Mouse (Mus musculus) intestine, embryonic 14.5 days (tissue): ENCODE measurements around the gene Herc4. TPM values are rescaled to one million over a fixed set of nuclear protein-coding genes. Genes with fewer than 3 reads are reported as not detected.

Experiments
- ATAC-seq: fragments of 200-750 bp; cut with Nextera tagmentation; replicated peaks from 2 replicates; pipeline ENCODE4 v1.8.0; 2017; ENCODE audit warnings: low read depth, moderate number of reproducible peaks, moderate TSS enrichment, moderate library complexity; ENCODE audit not compliant: low FRiP score, low TSS enrichment
- DNase-seq: peaks from one replicate; pipeline ENCODE4 v3.0.0-alpha.2; 2018; ENCODE audit warnings: low spot score
- H3K27ac ChIP-seq: fragments of 300-500 bp; sonication (generic); 2 replicates; pipeline ENCODE4 v1.5.1; 2014; ENCODE audit warnings: low read depth, mild to moderate bottlenecking, control low read depth
- H3K27me3 ChIP-seq: fragments of 300-500 bp; sonication (generic); replicated peaks from 2 replicates; pipeline ENCODE4 v1.6.1; 2014; ENCODE audit warnings: low read length, control low read depth; ENCODE audit not compliant: control insufficient read depth, insufficient read depth
- H3K36me3 ChIP-seq: fragments of 300-500 bp; sonication (generic); 2 replicates; pipeline ENCODE4 v1.6.1; 2014; ENCODE audit warnings: low read length, control low read depth; ENCODE audit not compliant: control insufficient read depth, insufficient read depth
- H3K4me1 ChIP-seq: fragments of 300-500 bp; sonication (generic); replicated peaks from 2 replicates; pipeline ENCODE4 v1.6.1; 2014; ENCODE audit warnings: low read length, control low read depth, mixed read lengths; ENCODE audit not compliant: control insufficient read depth, insufficient read depth
- H3K4me2 ChIP-seq: fragments of 300-500 bp; sonication (generic); 2 replicates; pipeline ENCODE4 v1.6.1; 2014; ENCODE audit warnings: low read length
- H3K4me3 ChIP-seq: fragments of 300-500 bp; sonication (generic); 2 replicates; pipeline ENCODE4 v1.5.1; 2014; ENCODE audit warnings: low read depth, low read length, control low read depth, mixed read lengths
- H3K9ac ChIP-seq: fragments of 300-500 bp; sonication (generic); 2 replicates; pipeline ENCODE4 v1.6.1; 2014; ENCODE audit warnings: mild to moderate bottlenecking, low read length
- H3K9me3 ChIP-seq: fragments of 300-500 bp; sonication (generic); 2 replicates; pipeline ENCODE4 v1.6.1; 2016; ENCODE audit warnings: low read length, control low read depth; ENCODE audit not compliant: control insufficient read depth
- WGBS: fragments of 180-500 bp; shearing (Covaris S2); extraction: QIAGEN DNeasy Blood & Tissue Kit; methylation state at CpG from one replicate; pipeline ENCODE4 v1.1.7; 2014; 5-methylcytosine and 5-hydroxymethylcytosine counted together
- polyA plus RNA-seq: library from polyadenylated mRNA; unstranded; fragments of >200 nt; fragmentation: Nextera tagmentation; extraction: Ambion mirVana; gene quantifications from 2 replicates; pipeline ENCODE4 v1.2.1, GENCODE M21; 2014

Gene Herc4
- polyA plus RNA-seq, 1 experiment from 2014 or later = 39.8 TPM

- no peak for DNase-seq
- H3K36me3 ChIP-seq = peaks cover 90% of the 10 kb centered on the region
- no peak for ATAC-seq
Observed at GRCm38 (mm10) chr10:63327091-63327490, 83.5 kb downstream of the Herc4 start.

GRCm38 (mm10) chr10:63336901-63337300 lies 93.3 kb downstream of the Herc4 start:
- no peak overlapping the region for H3K27ac ChIP-seq
- H3K4me2 ChIP-seq = peak overlapping the region; percentile 87
- ATAC-seq = no peak
- peaks cover 34% of the 10 kb centered on the region for H3K36me3 ChIP-seq
- H3K27me3 ChIP-seq = no peaks in the 10 kb centered on the region
- DNase-seq = no peak
- peak overlapping the region; percentile 70 for H3K4me3 ChIP-seq
- H3K9ac ChIP-seq = peak overlapping the region; percentile 29; the same call in 1 of the 2 replicates
- peaks cover 9% of the 10 kb centered on the region for H3K4me1 ChIP-seq
- no peaks in the 10 kb centered on the region for H3K9me3 ChIP-seq
- WGBS = 64% methylated on average over 13 of the region's 13 CpGs

More at GRCm38 (mm10) chr10:63327091-63327490, 83.5 kb downstream of the Herc4 start:
- Histone ChIP-seq H3K9ac (no peak overlapping the region), H3K27ac (no peak overlapping the region), H3K27me3 (no peaks in the 10 kb centered on the region), H3K4me1 (no peaks in the 10 kb centered on the region), H3K4me3 (no peak overlapping the region), H3K4me2 (no peak overlapping the region), H3K9me3 (no peaks in the 10 kb centered on the region)
- 98% methylated on average over 1 of the region's 1 CpGs for WGBS

- Histone ChIP-seq H3K36me3 (peaks cover 31% of the 10 kb centered on the region), H3K9ac (peak overlapping the region; percentile 29), H3K4me1 (peaks cover 9% of the 10 kb centered on the region), H3K27ac (no peak overlapping the region), H3K27me3 (no peaks in the 10 kb centered on the region), H3K9me3 (no peaks in the 10 kb centered on the region), H3K4me3 (peak overlapping the region; percentile 70), H3K4me2 (peak overlapping the region; percentile 87)
- 33% methylated on average over 5 of the region's 5 CpGs for WGBS
- DNase-seq = no peak
- ATAC-seq = no peak
Observed at GRCm38 (mm10) chr10:63337326-63337725, 93.7 kb downstream of the Herc4 start.

GRCm38 (mm10) chr10:63337951-63338836 lies 94.6 kb downstream of the Herc4 start:
- peak; percentile 75 for DNase-seq
- peak; percentile 81 for ATAC-seq
- Histone ChIP-seq H3K36me3 (peaks cover 23% of the 10 kb centered on the region), H3K9ac (peak overlapping the region; percentile 93), H3K4me2 (peak overlapping the region; percentile 87), H3K9me3 (no peaks in the 10 kb centered on the region), H3K4me1 (peaks cover 9% of the 10 kb centered on the region), H3K27ac (peak overlapping the region; percentile 83), H3K4me3 (peak overlapping the region; percentile 70), H3K27me3 (no peaks in the 10 kb centered on the region)
- WGBS = 1% methylated on average over 75 of the region's 113 CpGs

GRCm38 (mm10) chr10:63338914-63339643 lies 95.5 kb downstream of the Herc4 start:
- Histone ChIP-seq H3K9me3 (no peaks in the 10 kb centered on the region), H3K36me3 (peaks cover 15% of the 10 kb centered on the region), H3K4me2 (peak overlapping the region; percentile 87), H3K27me3 (no peaks in the 10 kb centered on the region), H3K9ac (peak overlapping the region; percentile 93), H3K4me3 (peak overlapping the region; percentile 70), H3K4me1 (peaks cover 9% of the 10 kb centered on the region), H3K27ac (peak overlapping the region; percentile 83)
- ATAC-seq (peak; percentile 97), DNase-seq (peak; percentile 92)
- 1% methylated on average over 37 of the region's 74 CpGs for WGBS

- Histone ChIP-seq H3K4me2 (no peak overlapping the region), H3K9ac (no peak overlapping the region), H3K36me3 (no peaks in the 10 kb centered on the region), H3K4me1 (peaks cover 9% of the 10 kb centered on the region), H3K4me3 (no peak overlapping the region), H3K27me3 (no peaks in the 10 kb centered on the region), H3K9me3 (no peaks in the 10 kb centered on the region), H3K27ac (no peak overlapping the region)
- ATAC-seq (no peak), DNase-seq (no peak)
- 88% methylated on average over 2 of the region's 2 CpGs for WGBS
Observed at GRCm38 (mm10) chr10:63341351-63341750, 97.7 kb downstream of the Herc4 start.

GRCm38 (mm10) chr10:63344751-63345150 lies 101.1 kb downstream of the Herc4 start:
- no peak overlapping the region for H3K9ac ChIP-seq
- no peak overlapping the region for H3K4me2 ChIP-seq
- no peaks in the 10 kb centered on the region for H3K27me3 ChIP-seq
- 84% methylated on average over 3 of the region's 3 CpGs for WGBS
- H3K36me3 ChIP-seq = no peaks in the 10 kb centered on the region
- no peak for DNase-seq
- no peak overlapping the region for H3K27ac ChIP-seq
- H3K9me3 ChIP-seq = no peaks in the 10 kb centered on the region
- no peaks in the 10 kb centered on the region for H3K4me1 ChIP-seq
- ATAC-seq = no peak
- no peak overlapping the region for H3K4me3 ChIP-seq

GRCm38 (mm10) chr10:63348291-63348690 lies 104.7 kb downstream of the Herc4 start:
- DNase-seq (no peak), ATAC-seq (no peak)
- H3K4me2 ChIP-seq = no peak overlapping the region
- H3K27me3 ChIP-seq = no peaks in the 10 kb centered on the region
- no peak overlapping the region for H3K4me3 ChIP-seq
- WGBS = 64% methylated on average over 3 of the region's 3 CpGs
- H3K36me3 ChIP-seq = no peaks in the 10 kb centered on the region
- H3K4me1 ChIP-seq = no peaks in the 10 kb centered on the region
- H3K27ac ChIP-seq = no peak overlapping the region
- no peaks in the 10 kb centered on the region for H3K9me3 ChIP-seq
- H3K9ac ChIP-seq = no peak overlapping the region
